Mouse (Mus musculus) gastrocnemius, postnatal 14 days (tissue): ENCODE results near the gene Wdr24. TPM values are rescaled to one million over a fixed set of nuclear protein-coding genes. Genes with fewer than 3 reads are reported as not detected.

Experiments
- DNase-seq: peaks from one replicate; pipeline ENCODE4 v3.0.0; 2021; ENCODE audit warnings: mixed read lengths
- intact Hi-C: fragments of 180-260 bp; cut with DNase I; formaldehyde crosslinking; loops from one replicate; pipeline ENCODE4 v1.15.1; 2025; ENCODE audit warnings: low total_unique reads
- total RNA-seq, 2 experiments: library from RNA; stranded (reverse); gene quantifications; 2 replicates each; pipeline ENCODE4 v1.2.3; 2021

The Wdr24 gene
- total RNA-seq, 2 experiments from 2014 or later = 9.1 to 9.2 TPM

DNA sequence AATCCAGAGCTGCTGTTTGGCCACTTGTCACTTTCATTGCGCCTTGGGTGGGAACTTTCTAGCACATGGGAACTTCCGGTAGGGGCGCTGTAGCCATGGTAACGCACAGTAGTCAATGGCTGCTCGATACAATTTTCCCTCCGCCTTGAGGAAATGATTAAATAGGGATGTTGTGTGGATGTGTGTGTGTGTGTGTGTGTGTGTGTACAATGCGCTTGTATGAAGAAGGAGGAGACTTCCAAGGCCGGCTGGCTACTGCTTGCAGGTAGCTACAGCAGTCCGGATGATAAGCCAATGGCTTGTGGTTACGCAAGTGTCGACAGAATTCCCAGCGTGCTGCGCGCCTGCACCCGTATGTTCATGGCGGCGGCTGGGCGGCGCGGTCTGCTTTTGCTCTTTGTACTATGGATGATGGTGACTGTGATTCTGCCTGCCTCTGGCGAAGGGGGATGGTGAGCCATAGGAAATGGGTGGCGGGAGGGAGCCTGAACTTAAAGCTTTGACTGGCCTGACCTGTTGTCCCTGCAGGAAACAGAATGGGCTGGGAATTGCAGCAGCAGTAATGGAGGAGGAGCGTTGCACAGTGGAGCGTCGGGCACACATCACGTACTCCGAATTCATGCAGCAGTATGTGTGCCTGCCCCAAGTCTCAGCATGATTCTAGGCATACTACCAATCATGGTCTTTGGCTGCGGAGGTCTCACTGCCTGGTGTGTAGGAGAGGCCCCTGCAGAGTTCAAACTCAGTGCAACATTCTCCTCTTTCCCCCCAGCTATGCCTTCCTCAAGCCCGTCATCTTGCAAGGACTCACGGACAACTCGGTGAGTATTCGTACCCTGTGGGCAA is 5.5 kb downstream of the Wdr24 start, which contains the start of gene Jmjd8:
Gene Jmjd8, plus strand, starts transcription at position 156 of the 846 bp plus-strand sequence.
- intact Hi-C loops = no loop called here
- DNase-seq = peak; percentile 69

DNA sequence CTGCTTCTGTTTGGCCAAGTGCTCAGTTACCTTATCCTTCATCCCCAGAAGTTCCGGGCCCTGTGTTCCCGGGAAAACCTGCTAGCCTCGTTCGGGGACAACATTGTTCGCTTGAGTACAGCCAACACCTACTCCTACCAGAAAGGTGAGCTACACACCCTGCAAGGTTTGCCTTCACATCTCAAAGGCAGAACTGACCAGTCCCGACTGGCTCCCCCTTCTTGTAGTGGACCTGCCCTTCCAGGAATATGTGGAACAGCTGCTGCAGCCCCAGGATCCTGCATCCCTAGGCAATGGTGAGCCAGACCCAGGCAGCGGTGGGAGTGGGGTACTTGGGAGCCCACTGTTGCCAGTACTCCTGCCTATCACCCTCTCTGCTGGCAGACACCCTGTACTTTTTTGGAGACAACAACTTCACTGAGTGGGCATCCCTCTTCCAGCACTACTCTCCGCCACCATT is 6.2 kb downstream of the Wdr24 start:
- no peak for DNase-seq
- intact Hi-C loops = no loop called here

DNA sequence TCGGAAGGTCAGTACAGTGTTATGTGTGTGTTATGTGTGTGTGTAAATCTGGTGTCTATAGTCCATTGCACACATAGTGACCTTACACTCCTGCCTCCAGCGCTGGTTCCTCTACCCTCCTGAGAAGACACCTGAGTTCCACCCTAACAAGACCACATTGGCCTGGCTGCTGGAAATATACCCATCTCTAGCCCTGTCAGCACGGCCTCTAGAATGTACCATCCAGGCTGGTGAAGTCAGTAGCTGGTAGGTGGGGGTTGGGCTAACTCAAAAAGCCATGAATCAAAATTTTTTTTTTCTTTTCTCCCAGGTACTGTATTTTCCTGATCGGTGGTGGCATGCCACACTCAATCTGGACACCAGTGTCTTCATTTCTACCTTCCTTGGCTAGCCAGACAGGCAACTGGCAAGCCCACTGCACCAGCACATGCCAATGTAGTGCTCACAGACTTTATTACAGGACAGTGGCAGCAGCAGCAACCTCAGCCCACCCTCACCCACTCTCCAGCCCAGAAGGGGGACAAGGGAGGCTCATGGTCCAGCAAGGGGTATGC is 6.8 kb downstream of the Wdr24 start:
- DNase-seq = no peak
- intact Hi-C loops = no loop called here

DNA sequence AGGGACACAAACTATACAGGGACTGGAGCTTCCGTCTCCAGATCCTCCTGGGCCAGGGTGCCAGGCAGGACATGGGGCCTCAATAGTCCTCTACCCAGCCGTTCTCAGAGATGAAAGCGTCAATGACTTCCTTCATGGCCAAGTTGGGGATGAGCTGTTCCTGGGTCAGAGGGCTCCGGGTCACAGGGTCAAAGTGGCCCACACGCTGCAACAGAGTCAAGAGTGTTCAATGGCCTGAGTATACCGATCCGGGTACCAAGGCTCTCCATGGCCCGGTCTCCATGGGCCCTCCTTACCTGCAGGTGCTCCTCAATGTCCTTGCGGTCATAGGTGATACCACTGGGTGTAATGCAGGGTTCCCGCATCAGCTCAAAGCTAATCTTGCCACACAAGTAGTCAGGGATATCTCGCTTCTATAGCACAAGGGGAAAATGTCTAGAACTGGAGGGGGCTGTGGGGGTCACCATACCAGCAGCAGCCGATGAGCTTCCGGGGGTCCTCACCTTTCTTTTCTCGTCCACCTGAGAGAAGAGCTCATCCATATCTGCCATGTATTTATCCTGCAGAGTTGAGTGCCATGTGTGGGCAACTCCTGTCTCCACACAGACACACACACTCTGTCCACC is 7.5 kb downstream of the Wdr24 start:
- intact Hi-C loops = no loop called here
- no peak for DNase-seq

- intact Hi-C loops = no loop called here
- peak; percentile 55 for DNase-seq
These were observed 8.2 kb downstream of the Wdr24 start for GRCm38 (mm10) chr17:25831451-25832281.

- DNase-seq = peak; percentile 100
- intact Hi-C loops = no loop called here
These were observed 9.2 kb downstream of the Wdr24 start for GRCm38 (mm10) chr17:25832436-25833290.

DNA sequence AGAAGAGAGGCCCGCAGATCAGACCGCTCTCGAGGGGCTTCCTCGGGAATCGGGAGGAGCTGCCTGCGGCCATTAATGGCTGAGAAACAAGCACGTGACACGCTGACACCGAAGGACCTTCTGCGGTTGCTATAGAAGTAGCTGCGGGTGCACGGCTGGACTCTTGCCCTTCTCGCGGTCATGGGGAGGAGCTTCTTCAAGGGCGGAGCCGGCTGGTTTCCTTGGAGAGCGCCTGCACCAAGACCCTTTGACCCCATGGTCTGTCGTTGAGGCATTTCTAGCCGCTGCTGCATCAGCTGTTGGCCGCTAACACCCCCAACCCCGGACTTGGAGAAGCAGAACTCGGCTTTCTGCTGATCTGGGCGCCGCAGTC is 9.8 kb downstream of the Wdr24 start, which contains the start of gene Stub1:
Gene Stub1, minus strand, starts transcription at position 114 of the 373 bp plus-strand sequence.
- intact Hi-C loops = no loop called here
- DNase-seq = peak; percentile 95

- DNase-seq = no peak
- intact Hi-C loops = no loop called here
These were observed 10.7 kb downstream of the Wdr24 start for GRCm38 (mm10) chr17:25833961-25834594.

GRCm38 (mm10) chr17:25834595-25835222 is 11.3 kb downstream of the Wdr24 start:
- no peak for DNase-seq
- intact Hi-C loops = no loop called here

GRCm38 (mm10) chr17:25835301-25835700 is 11.9 kb downstream of the Wdr24 start:
- intact Hi-C loops = no loop called here
- DNase-seq = no peak

DNA sequence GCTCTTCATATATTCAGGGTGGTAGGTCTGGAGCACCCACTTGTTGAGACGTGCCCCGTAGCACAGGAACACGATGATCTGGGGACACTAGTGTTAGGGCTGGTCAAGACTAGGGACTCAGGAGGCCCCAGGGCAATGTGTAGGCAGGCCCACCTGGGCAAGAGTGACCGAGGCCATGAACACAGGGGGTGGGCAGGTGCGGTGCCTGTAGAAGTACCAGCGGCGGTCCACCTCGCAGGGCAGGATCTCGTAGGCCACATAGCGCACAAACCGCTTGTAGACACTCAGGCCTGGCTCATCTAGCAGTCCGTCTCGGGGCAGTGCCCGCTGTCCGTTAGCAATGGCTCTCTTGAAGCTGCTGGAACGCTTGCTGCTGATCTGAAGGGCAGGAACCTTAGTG is 12.4 kb downstream of the Wdr24 start:
- DNase-seq = no peak
- intact Hi-C loops = no loop called here

DNA sequence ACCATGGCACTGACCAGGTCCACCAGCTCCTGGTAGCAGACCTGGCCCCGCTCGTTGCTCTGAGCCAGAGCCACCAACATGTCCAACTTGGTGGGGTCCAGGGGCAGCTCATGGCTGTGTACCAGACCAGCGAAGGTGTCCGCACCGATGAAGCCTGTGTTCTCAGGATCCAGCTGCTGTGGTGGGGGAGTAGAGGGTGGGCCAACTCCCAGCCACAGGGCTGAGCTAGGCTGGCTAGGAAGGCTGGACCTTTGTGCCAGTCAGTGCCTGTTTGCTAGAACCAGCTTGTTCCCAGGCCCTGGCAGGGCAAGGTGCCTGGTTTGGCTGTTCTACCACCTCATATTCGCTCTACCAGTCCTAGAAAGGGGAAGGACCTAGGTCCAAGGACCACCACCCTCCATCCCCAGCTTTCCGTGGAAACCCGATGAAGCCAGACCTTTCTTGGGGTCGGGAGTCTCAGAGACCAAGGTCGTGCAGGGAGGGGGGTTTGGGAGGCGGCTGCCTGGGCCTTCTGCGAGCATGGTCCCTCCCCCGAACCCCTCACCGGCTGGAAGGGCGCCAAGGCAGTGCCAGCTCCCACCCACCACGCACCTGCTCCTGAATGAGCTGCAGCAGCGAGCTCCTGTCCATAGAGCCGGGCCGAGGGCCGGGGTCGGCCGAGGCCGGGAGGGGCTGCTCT is 13.1 kb downstream of the Wdr24 start:
- intact Hi-C loops = no loop called here
- no peak for DNase-seq

- intact Hi-C loops = no loop called here
- DNase-seq = peak; percentile 78
These were observed 13.6 kb downstream of the Wdr24 start, which contains the start of gene Rhbdl1 for GRCm38 (mm10) chr17:25837076-25837410. TSS of gene Rhbdl1 (minus strand) at chr17:25837295.

DNA sequence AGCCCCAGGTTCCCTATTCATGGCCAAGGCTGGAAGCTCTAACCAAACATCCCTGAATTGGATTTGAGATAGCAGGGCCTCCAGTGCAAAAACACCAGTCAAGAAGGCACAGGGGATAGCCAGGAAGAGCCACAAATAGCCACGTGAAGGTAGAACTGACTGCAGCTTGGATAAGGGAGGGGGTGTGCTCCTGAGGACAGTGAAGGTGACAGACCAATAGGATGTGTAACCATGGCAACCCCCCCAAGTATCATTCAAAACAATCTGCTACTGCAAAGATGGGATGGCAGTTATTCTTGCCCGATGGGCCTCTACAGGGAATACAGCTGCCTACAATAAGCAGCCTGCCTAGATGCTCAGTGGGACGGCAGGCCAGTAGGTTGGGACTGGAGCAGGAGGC is 14.1 kb downstream of the Wdr24 start:
- DNase-seq = no peak

DNA sequence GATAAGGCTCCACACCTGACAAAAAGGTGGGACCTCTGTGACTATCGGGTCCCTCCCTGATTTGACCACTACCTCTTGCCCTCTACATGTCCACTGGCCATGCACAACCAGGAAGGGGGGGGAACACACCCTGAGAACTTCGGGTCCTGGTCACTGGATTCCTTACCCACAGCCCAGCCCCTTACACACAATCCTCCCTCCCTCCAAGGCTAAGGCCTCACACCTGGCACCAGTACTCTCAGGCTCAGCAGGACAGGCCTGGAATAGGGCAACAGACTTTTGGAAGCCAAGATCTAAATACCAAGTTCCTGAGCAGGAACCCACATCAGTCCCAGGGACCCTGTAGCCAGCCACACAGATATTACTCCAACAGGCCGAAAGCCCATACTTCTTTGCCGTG is 15.5 kb downstream of the Wdr24 start:
- intact Hi-C loops = no loop called here
- no peak for DNase-seq

More for the DNA sequence above, 14.1 kb downstream of the Wdr24 start:
- intact Hi-C loops = no loop called here

GRCm38 (mm10) chr17:25839455-25840235 is 16.2 kb downstream of the Wdr24 start:
- intact Hi-C loops = no loop called here
- no peak for DNase-seq

DNA sequence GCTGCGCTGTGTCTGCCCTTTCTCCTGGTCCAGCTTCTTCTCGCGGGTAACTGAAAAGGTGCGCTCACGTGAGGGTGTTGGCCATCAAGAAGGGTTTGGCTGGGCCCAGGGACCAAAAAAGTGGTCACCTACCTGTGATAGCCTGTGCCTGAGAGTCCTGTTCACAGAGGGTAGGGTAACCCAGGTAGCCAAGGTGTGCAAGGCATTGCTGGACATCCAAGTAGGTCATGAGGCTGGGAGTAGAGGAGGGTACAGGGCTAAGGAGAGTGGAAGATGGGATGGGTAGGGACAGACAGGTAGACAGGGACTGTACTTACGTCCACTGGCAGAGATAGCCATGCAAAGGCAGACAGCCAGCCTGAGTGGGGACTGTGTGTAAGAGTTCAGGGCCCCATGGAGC is 17.1 kb downstream of the Wdr24 start:
- intact Hi-C loops = no loop called here
- no peak for DNase-seq
